Mouse (Mus musculus) neural tube, postnatal 0 days (tissue): Measurements from ENCODE around the gene Olfr434. TPM values are rescaled to one million over a fixed set of nuclear protein-coding genes. Genes with fewer than 3 reads are reported as not detected.

Experiments
- polyA plus RNA-seq: library from polyadenylated mRNA; unstranded; fragments of >200 nt; fragmentation: Nextera tagmentation; extraction: Ambion mirVana; gene quantifications from 2 replicates; pipeline ENCODE4 v1.2.1, GENCODE M21; 2015

The Olfr434 gene
- polyA plus RNA-seq: not detected in 2 replicates

GRCm38 (mm10) chr6:43212873-43213272, at the start of gene Olfr434:
Gene Olfr434, plus strand, starts transcription at chr6:43213021.

GRCm38 (mm10) chr6:43171840-43172239, 41.0 kb upstream of the Olfr434 start, which contains the start of gene Olfr13:
Gene Olfr13, plus strand, starts transcription at chr6:43172140.

GRCm38 (mm10) chr6:43196781-43197180, 16.0 kb upstream of the Olfr434 start, which contains the start of gene Olfr435:
Gene Olfr435, plus strand, starts transcription at chr6:43197146.

GRCm38 (mm10) chr6:43231255-43231654, 18.4 kb downstream of the Olfr434 start, which contains the start of gene Olfr47:
Gene Olfr47, plus strand, starts transcription at chr6:43231529.

GRCm38 (mm10) chr6:43265363-43266041, 52.7 kb downstream of the Olfr434 start, which contains the start of gene Arhgef5:
Gene Arhgef5, plus strand, starts transcription at chr6:43265582.

Other genes starting within 250 kb of the Olfr434 start
- not detected in 2 replicates for gene Olfr441, start 106.7 kb upstream of the Olfr434 start, polyA plus RNA-seq
- gene Olfr237-ps1, start 66.5 kb upstream of the Olfr434 start, polyA plus RNA-seq: not detected in 2 replicates
- gene Olfr437, start 49.7 kb upstream of the Olfr434 start, polyA plus RNA-seq: not detected in 2 replicates
- not detected in 2 replicates for gene Olfr13, start 40.9 kb upstream of the Olfr434 start, polyA plus RNA-seq
- gene Olfr435, start 15.9 kb upstream of the Olfr434 start, polyA plus RNA-seq: not detected in 2 replicates
- gene Olfr47, start 18.5 kb downstream of the Olfr434 start, polyA plus RNA-seq: not detected in 2 replicates
- 1.6 and 2.7 TPM in 2 replicates for gene Arhgef5, start 52.6 kb downstream of the Olfr434 start, polyA plus RNA-seq
- gene Nobox, start 96.5 kb downstream of the Olfr434 start, polyA plus RNA-seq: not detected in 2 replicates